Mouse (Mus musculus) lung, postnatal 10 days (tissue): ENCODE data around the gene Eif2d.
A peak's percentile ranks its signal among the peaks of the same experiment; 100 is the strongest.
"Not testable (repeated sequence)": the region's sequence is repeated elsewhere in the genome, so short reads cannot be mapped to it uniquely, and the experiment has no call there.

ENCODE experiments used
- DNase-seq: peaks from one replicate; pipeline ENCODE4 v3.0.0; 2021

Eif2d gene

DNA sequence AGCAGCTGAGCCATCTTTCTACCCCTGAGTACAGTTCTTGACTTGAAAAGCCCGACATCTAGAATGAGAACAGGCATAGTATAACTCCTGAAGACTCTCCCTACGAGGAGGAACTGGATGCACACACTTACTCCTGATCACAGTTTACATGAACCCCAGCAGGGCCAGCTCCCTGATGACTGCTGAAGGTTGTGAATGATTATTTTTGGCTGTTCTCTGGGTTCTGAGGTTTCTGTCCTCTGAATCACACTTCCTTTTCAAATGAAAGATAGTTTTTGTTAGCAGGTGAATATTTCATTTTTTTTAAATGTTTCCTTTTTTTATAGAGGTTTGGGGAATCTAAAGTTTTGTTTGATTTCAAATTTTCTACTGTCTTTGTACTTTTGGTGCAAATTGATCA, 11.5 kb upstream of the Eif2d start:
- DNase-seq, result no peak

- DNase-seq, result no peak
Observed at GRCm38 (mm10) chr1:131142472-131142871, 10.5 kb upstream of the Eif2d start.

GRCm38 (mm10) chr1:131145222-131145621, 7.8 kb upstream of the Eif2d start:
- not testable (repeated sequence) for DNase-seq

DNA sequence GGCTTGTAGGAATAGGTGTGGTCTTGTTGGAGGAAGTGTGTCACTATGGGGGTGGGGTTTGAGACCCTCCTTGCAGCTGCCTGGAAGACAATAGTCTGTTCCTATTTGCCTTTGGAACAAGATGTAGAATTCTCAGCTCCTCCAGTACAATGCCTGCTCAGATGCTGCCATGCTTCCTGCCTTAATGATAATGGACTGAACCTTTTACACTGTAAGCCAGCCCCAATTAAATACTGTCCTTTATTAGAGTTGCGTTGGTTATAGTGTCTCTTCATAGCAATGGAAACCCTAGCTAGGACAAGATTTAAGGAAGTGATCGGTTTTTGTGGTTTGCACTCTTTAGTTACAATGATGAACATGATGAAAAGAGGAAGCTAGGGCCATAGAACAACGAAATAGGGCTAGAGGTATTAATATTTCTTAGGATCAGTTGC, 6.8 kb upstream of the Eif2d start:
- DNase-seq, result no peak

GRCm38 (mm10) chr1:131149496-131149895, 3.5 kb upstream of the Eif2d start:
- DNase-seq, result no peak

DNA sequence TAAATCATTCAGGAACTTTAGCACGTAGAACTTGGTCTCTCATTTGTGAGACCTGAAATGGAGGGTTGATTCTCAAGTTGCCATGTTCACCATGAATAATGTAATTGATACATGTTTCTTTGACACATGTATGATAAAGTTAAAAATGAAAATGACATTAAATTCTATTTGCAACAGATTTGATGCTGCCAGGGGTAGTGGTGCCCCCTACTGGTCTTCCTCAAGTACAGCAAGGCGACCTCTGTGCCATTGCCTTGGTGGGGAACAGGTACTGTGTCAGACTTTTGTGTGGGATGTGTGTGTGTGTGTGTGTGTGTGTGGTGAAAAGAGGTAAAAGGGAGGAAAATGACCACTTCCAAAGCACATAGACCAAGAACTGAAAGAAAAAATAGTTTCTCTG, 2.5 kb downstream of the Eif2d start:
- DNase-seq, result peak; percentile 65

- not testable (repeated sequence) for DNase-seq
Observed at GRCm38 (mm10) chr1:131159573-131160327, 6.8 kb downstream of the Eif2d start.

GRCm38 (mm10) chr1:131161091-131161490, 8.1 kb downstream of the Eif2d start:
- peak; percentile 45 for DNase-seq

GRCm38 (mm10) chr1:131164427-131164826, 11.4 kb downstream of the Eif2d start:
- no peak for DNase-seq

- DNase-seq, result no peak
Observed at GRCm38 (mm10) chr1:131167612-131168011, 14.6 kb downstream of the Eif2d start.

- peak; percentile 51 for DNase-seq
Observed at GRCm38 (mm10) chr1:131173001-131173400, 20.0 kb downstream of the Eif2d start.

DNA sequence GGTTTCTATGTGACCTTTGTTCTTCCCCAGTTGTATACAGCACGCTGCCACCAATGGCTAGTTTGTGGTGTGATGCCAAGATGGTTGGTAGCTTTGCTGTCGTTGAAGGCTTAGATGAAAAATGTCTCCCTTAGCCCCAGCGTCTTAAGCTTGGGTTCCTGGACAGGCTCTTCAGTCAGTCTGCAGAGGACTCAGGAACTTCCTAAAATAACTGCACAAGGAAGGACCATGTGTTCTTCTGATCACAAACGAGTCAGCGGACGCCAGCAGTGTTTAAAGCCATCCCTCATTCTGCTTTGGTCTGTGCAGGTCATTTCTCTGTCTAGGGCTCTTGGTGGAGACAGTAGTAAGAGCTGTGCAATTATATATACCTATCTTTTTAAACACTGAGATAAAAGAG, 20.8 kb downstream of the Eif2d start:
- DNase-seq, result no peak

DNA sequence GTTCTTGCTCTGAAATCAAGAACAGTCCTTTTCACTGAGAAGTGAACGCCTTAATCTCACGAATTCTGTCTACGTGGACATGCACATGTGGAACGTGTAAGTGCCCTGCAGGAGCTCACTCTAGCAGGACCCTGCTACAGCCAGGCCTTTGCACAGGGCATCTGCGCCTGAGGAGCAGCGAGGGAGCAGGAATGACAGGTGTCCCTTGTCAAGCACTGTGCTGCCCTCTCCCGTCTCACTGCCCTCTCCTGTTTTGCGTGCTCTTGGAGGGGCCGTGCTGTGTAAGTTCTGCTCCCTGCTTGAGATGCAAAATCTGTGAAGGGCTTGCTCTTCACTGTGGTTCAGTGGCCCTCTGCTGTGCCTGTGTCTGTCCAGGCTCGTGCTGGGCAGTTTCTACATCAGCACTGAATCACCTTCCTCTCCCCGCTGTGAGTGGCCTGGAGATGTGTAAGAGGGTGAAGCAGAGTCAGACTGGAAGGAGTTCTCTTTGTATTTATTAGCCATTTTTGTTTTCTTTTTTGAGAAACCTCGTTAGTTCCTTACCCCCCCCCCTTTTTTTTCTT, 21.4 kb downstream of the Eif2d start:
- no peak for DNase-seq

GRCm38 (mm10) chr1:131175189-131175588, 22.2 kb downstream of the Eif2d start:
- no peak for DNase-seq

- DNase-seq, result no peak
Observed at GRCm38 (mm10) chr1:131175819-131176218, 22.8 kb downstream of the Eif2d start.

DNA sequence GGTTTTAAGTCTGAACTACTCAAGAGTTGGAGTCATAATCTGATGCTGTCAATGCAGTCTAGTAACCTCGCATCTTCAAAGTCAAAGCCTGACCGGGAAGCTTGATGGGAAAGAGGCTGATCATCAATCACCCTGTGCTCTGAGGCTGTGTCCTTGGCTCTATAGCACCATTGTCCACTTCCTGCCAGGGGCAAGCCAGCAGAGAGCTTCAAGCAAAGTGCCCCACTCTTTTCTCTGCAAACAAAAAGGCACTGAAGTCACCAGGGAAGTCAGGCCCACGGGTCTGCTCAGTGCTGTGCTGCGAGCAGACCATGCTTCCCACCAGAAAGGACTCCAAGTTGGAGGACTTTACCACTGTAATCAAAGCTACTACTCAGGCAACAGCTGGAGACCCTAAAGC, 24.3 kb downstream of the Eif2d start:
- DNase-seq, result no peak

DNA sequence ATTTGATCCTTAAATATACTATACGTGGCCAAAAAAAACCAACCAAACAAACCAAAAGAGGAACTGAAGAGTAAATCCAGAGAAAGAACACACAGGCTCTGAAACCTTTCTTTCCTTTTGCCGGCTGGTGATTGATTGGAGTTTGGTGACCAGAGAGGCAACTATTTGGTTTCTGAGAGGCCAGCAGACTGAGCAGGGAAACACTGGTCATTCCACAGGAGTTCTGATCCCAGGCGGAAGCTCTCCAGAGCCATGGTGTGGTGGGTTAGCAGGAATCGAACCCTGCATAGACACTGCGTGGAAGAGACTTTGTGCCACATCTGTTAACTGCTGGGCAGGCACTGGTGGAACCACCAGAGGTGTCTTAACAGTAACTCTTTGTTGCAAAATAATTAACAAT, 25.1 kb downstream of the Eif2d start:
- no peak for DNase-seq

- DNase-seq, result no peak
Observed at GRCm38 (mm10) chr1:131180386-131180785, 27.4 kb downstream of the Eif2d start.

DNA sequence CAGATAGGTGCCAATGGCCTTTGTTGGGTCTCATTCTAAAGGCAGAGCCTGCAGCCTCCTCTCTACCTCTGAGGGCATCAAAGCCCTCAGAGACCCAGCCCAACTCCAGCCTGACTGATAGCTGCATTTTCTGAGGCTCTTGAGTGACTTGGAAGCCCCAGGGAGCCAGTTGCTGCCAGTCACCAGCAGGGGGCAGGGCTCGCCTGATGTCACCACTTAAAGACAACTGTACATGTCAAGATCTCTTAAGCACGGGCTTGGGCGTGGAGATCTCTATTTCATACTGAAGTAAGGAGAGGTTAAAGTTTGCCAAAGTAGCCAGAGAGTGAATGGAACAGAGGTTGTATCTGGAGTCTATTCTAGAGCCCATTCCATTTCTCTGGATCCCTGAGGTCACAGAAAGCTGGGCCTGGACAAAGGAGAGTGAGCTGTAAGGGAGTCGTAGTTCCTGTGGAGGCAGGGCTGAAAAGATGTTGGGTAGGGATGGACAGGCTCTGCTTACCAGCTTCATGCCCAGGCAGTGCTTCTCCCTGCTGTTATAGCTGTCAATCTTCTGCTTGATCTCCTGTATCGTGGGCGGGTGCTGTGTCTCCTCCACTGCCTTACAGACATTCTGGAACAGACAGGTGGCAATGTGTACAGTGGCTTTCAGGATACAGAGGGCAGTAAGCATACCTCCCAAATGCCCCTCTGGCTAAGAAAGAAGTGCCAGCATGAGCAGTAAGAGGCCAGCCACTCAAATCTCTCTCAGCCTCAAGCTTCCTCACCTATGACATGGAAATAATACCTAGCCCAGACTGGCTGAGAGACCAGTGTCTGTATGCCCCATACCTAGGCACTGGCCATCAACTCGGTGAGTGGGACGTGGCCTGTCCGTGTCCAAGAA, 28.9 kb downstream of the Eif2d start:
- DNase-seq, result peak; percentile 89

- no peak for DNase-seq
Observed at GRCm38 (mm10) chr1:131183201-131183600, 30.2 kb downstream of the Eif2d start.

DNA sequence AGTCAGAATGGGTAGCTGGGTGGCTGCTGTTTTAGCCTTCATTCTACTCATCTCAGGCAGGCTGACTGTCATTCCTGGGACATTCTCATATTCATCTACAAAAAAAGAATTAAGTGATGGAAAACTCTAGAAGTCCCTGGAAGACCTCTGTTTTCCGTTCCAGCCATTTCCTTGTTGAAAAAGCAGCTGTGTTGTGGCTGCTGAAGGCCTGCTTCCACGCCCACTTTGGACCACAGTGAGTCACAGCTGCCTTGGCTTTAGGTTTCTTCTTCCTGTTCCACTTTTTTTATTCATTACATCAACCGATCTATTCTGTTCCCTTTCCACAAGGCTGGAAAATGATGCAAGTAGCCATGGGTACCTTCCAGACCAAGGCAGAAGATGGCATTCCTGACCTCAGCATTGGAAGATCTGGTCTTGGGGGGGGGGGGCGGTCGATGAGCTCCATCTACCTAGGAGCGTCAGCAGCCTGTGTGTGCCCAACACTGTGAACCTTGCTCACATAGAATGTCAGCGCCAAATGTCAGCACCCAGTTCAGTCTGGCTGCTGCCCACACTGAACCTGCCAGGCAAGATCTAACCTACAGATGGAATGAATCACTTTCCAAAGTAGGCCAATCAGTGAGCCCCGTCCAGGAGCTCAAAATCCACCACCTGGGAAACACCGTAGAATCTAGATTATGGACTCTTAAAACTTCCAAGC, 31.4 kb downstream of the Eif2d start:
- DNase-seq, result peak; percentile 75

DNA sequence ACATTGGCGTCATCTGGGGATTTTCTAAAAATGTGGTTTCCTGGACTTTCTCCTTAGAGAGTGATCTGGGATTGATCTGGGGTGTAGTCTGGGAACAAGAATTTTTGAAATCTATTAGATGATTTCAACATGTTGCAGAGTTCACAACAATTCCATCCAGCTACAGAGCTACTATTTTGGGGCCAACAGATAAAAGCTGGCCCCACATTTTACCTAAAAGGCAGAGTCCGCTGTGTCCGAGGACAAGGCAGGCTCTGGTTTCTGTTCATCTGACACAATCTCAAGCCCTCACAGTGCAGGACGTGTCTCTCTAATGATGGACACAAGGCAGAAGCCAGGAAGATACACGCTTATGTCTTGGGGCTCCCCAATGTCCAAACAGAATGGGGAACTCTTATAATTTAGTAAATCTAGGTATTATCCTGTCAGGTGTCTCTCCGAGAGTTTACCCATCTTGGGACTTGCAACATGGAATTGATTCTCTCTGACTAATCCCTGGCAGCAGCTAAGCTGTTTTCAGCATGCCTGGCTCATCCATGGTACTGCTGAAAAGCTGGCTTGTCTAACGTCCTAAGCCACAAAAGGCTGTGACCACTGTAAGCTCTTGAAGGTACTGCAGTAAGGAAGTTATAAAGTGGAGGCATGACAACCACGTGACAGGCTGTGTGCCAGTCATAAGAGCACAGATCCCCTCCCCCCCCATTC, 32.1 kb downstream of the Eif2d start:
- no peak for DNase-seq
